In genomic region chr8:124475690-124476089, GRCm38 (mm10) we compare ENCODE assay signal across 23 mouse cellular contexts. TPM values are rescaled to one million over a fixed set of nuclear protein-coding genes. Genes with fewer than 3 reads are reported as not detected.
"Had no signal": no experiment of that assay in that cellular context is flagged by ENCODE, and none has a peak within 500 bp of the region (broad histone marks: within the 10 kb centered on the region; RNA-seq: fewer than 3 reads in every experiment).

No protein-coding gene starts in this region.

- H3K4me2 ChIP-seq: heart, embryonic 12.5 days; hindbrain, embryonic 13.5 days; hindbrain, embryonic 15.5 days; intestine, embryonic 15.5 days; limb, embryonic 12.5 days; liver, embryonic 11.5 days; liver, embryonic 13.5 days; liver, embryonic 15.5 days had no signal

- ATAC-seq: forebrain, embryonic 16.5 days; inflammation-experienced regulatory T-cells, adult 6 months; intestine, embryonic 15.5 days; intestine, postnatal 0 days had no signal

- H3K4me3 ChIP-seq: gastrocnemius, adult 2 months; heart, embryonic 10.5 days; heart, embryonic 12.5 days; hindbrain, embryonic 13.5 days; hindbrain, embryonic 15.5 days; intestine, embryonic 15.5 days; limb, embryonic 10.5 days; limb, embryonic 12.5 days; liver, embryonic 13.5 days; liver, embryonic 15.5 days had no signal

- H3K27me3 ChIP-seq: heart, embryonic 12.5 days; hindbrain, embryonic 13.5 days; hindbrain, embryonic 15.5 days; intestine, embryonic 15.5 days; limb, embryonic 12.5 days; liver, embryonic 13.5 days; liver, embryonic 15.5 days had no signal

- H3K36me3 ChIP-seq: heart, embryonic 10.5 days; heart, embryonic 12.5 days; hindbrain, embryonic 13.5 days; hindbrain, embryonic 15.5 days; intestine, embryonic 15.5 days; limb, embryonic 10.5 days; limb, embryonic 12.5 days; liver, embryonic 13.5 days; liver, embryonic 15.5 days had no signal

- DNase-seq: gastrocnemius, adult 2 months; gastrocnemius, postnatal 10 days; gastrocnemius, postnatal 25 days; heart, adult 18-20 months; heart, postnatal 10 days; heart, postnatal 4 days; kidney, adult 2 months; kidney, postnatal 25 days; liver; liver, embryonic 13.5 days had no signal

- H3K27ac ChIP-seq: gastrocnemius, adult 2 months; heart, embryonic 10.5 days; hindbrain, embryonic 15.5 days; intestine, embryonic 15.5 days; limb, embryonic 10.5 days; limb, embryonic 12.5 days; liver, embryonic 13.5 days; liver, embryonic 15.5 days had no signal

- H3K9ac ChIP-seq: heart, embryonic 12.5 days; hindbrain, embryonic 13.5 days; hindbrain, embryonic 15.5 days; intestine, embryonic 15.5 days; limb, embryonic 12.5 days; liver, embryonic 13.5 days; liver, embryonic 15.5 days had no signal

- H3K9me3 ChIP-seq: heart, embryonic 10.5 days; heart, embryonic 12.5 days; hindbrain, embryonic 13.5 days; hindbrain, embryonic 15.5 days; intestine, embryonic 15.5 days; limb, embryonic 10.5 days; limb, embryonic 12.5 days; liver, embryonic 13.5 days; liver, embryonic 15.5 days had no signal

- H3K4me1 ChIP-seq: heart, embryonic 10.5 days; heart, embryonic 12.5 days; hindbrain, embryonic 15.5 days; intestine, embryonic 15.5 days; limb, embryonic 10.5 days; limb, embryonic 12.5 days; liver, embryonic 13.5 days; liver, embryonic 15.5 days had no signal

RNA-seq across cellular contexts. Expression of gene Pgbd5, which starts 36.2 kb away (rescaled TPM):
- total RNA-seq: granulocyte monocyte progenitor cell, adult 5-6 weeks had no signal
- polyA plus RNA-seq: inflammation-experienced regulatory T-cells, adult 6 months had no signal
